ENCODE assay signal across 8 mouse cellular contexts in genomic region chr7:141092051-141092735, GRCm38 (mm10). TPM values are rescaled to one million over a fixed set of nuclear protein-coding genes. Genes with fewer than 3 reads are reported as not detected.
DNase-seq lines count a peak whose midpoint lies in the region; ATAC-seq and TF ChIP-seq lines count a peak whose summit lies in the region.

No protein-coding gene starts in this region.

- no peaks in the 10 kb centered on the region for H3K9me3 ChIP-seq in embryonic facial prominence, embryonic 15.5 days (replicated peaks)
- no peaks in the 10 kb centered on the region for H3K9me3 ChIP-seq in heart, embryonic 11.5 days (replicated peaks; ENCODE audit: control insufficient read depth, low read length)
- no peaks in the 10 kb centered on the region for H3K9me3 ChIP-seq in liver, postnatal 0 days (ENCODE audit: low read length)
- H3K9me3 ChIP-seq in neural tube, embryonic 12.5 days, result no peaks in the 10 kb centered on the region

- peaks cover 17% of the 10 kb centered on the region for H3K27me3 ChIP-seq in embryonic facial prominence, embryonic 15.5 days
- H3K27me3 ChIP-seq in heart, embryonic 11.5 days (ENCODE audit: control insufficient read depth, insufficient read depth, low read length), result peaks cover 59% of the 10 kb centered on the region
- peaks cover 14% of the 10 kb centered on the region for H3K27me3 ChIP-seq in liver, postnatal 0 days (ENCODE audit: insufficient read depth, low read length)
- peaks cover 41% of the 10 kb centered on the region for H3K27me3 ChIP-seq in neural tube, embryonic 12.5 days (replicated peaks)

- ATAC-seq in embryonic facial prominence, embryonic 15.5 days (ENCODE audit: insufficient number of reproducible peaks, low FRiP score, low TSS enrichment, low read depth), result peak; percentile 80
- ATAC-seq in heart, embryonic 11.5 days (replicated peaks; ENCODE audit: insufficient number of reproducible peaks, low FRiP score, low TSS enrichment), result peak; percentile 84
- ATAC-seq in liver, postnatal 0 days, result peak; percentile 86
- peak; percentile 74 for ATAC-seq in neural tube, embryonic 12.5 days (ENCODE audit: low FRiP score, low read depth)

- peak overlapping the region; percentile 46 for H3K4me2 ChIP-seq in embryonic facial prominence, embryonic 15.5 days (replicated peaks)
- H3K4me2 ChIP-seq in heart, embryonic 11.5 days, result peak overlapping the region; percentile 60
- peak overlapping the region; percentile 58 for H3K4me2 ChIP-seq in liver, postnatal 0 days (ENCODE audit: low read depth, low read length)
- H3K4me2 ChIP-seq in neural tube, embryonic 12.5 days (replicated peaks), result peak overlapping the region; percentile 56

- H3K9ac ChIP-seq in embryonic facial prominence, embryonic 15.5 days, result no peak overlapping the region
- H3K9ac ChIP-seq in heart, embryonic 11.5 days (ENCODE audit: low read depth, low read length), result peak overlapping the region; percentile 29; the same call in 1 of the 2 replicates
- no peak overlapping the region for H3K9ac ChIP-seq in liver, postnatal 0 days (replicated peaks)
- no peak overlapping the region for H3K9ac ChIP-seq in neural tube, embryonic 12.5 days

- TF ChIP-seq CTCF in liver, postnatal 0 days (IDR thresholded peaks at IDR 0.05; ENCODE audit: low read depth), result peak; percentile 97

- peak overlapping the region; percentile 22 for H3K4me3 ChIP-seq in embryonic facial prominence, embryonic 15.5 days (replicated peaks)
- H3K4me3 ChIP-seq in heart, embryonic 11.5 days (ENCODE audit: low read depth, low read length), result peak overlapping the region; percentile 28
- H3K4me3 ChIP-seq in liver, postnatal 0 days (ENCODE audit: low read depth, low read length), result no peak overlapping the region
- H3K4me3 ChIP-seq in neural tube, embryonic 12.5 days, result peak overlapping the region; percentile 7; the same call in 1 of the 2 replicates

- no peaks in the 10 kb centered on the region for H3K36me3 ChIP-seq in embryonic facial prominence, embryonic 15.5 days
- H3K36me3 ChIP-seq in heart, embryonic 11.5 days (ENCODE audit: control insufficient read depth, insufficient read depth, low read length), result no peaks in the 10 kb centered on the region
- peaks cover 6% of the 10 kb centered on the region; the same call in 1 of the 2 replicates for H3K36me3 ChIP-seq in liver, postnatal 0 days (replicated peaks; ENCODE audit: insufficient read depth, low read length)
- no peaks in the 10 kb centered on the region for H3K36me3 ChIP-seq in neural tube, embryonic 12.5 days

- no peak for TF ChIP-seq EP300 in liver, postnatal 0 days (IDR thresholded peaks at IDR 0.05; ENCODE audit: low read depth)

- H3K27ac ChIP-seq in embryonic facial prominence, embryonic 15.5 days (replicated peaks), result no peak overlapping the region
- H3K27ac ChIP-seq in heart, embryonic 11.5 days (ENCODE audit: low read depth, low read length), result no peak overlapping the region
- no peak overlapping the region for H3K27ac ChIP-seq in liver, postnatal 0 days (ENCODE audit: low read depth)
- H3K27ac ChIP-seq in neural tube, embryonic 12.5 days, result no peak overlapping the region

- peaks cover 29% of the 10 kb centered on the region for H3K4me1 ChIP-seq in embryonic facial prominence, embryonic 15.5 days
- H3K4me1 ChIP-seq in heart, embryonic 11.5 days (ENCODE audit: control insufficient read depth, insufficient read depth, low read length), result peaks cover 10% of the 10 kb centered on the region
- peaks cover 40% of the 10 kb centered on the region for H3K4me1 ChIP-seq in liver, postnatal 0 days (ENCODE audit: insufficient read depth)
- peaks cover 12% of the 10 kb centered on the region; the same call in 1 of the 2 replicates for H3K4me1 ChIP-seq in neural tube, embryonic 12.5 days

- DNase-seq in CD4-positive, CD25-positive, alpha-beta regulatory T cell, adult 2 months (ENCODE audit: low read depth, low spot score), result peak; percentile 92
- peak; percentile 94 to 95 for DNase-seq in adrenal gland, postnatal 36 days
- DNase-seq in kidney, adult 9 months, result peak; percentile 95
- DNase-seq in liver, postnatal 0 days, result peak; percentile 94
- peak; percentile 77 to 83 for DNase-seq in thymus, adult 18-20 months

- WGBS in embryonic facial prominence, embryonic 15.5 days, result 7% methylated on average over 37 of the region's 37 CpGs
- 7% methylated on average over 37 of the region's 37 CpGs for WGBS in heart, embryonic 11.5 days (ENCODE audit: insufficient replicate concordance)
- 21% methylated on average over 37 of the region's 37 CpGs for WGBS in liver, postnatal 0 days (ENCODE audit: insufficient replicate concordance)
- 5% methylated on average over 37 of the region's 37 CpGs for WGBS in neural tube, embryonic 12.5 days

RNA-seq across cellular contexts. Expression of gene Sigirr, which starts 8.2 kb away (rescaled TPM):
- 1 to 10 TPM; 2.4 to 4.3 TPM for total RNA-seq in adrenal gland, postnatal 36 days (2021)
- polyA plus RNA-seq in embryonic facial prominence, embryonic 15.5 days (2015; fragmentation: Nextera tagmentation; extraction: Ambion mirVana), result 6.1 and 6.8 TPM in 2 replicates
- polyA plus RNA-seq in heart, embryonic 11.5 days (2014; fragmentation: Nextera tagmentation; extraction: Ambion mirVana), result 2.3 and 3.0 TPM in 2 replicates
- 18.0 and 20.1 TPM in 2 replicates for polyA plus RNA-seq in liver, postnatal 0 days (2015; fragmentation: Nextera tagmentation; extraction: Ambion mirVana)
- polyA plus RNA-seq in neural tube, embryonic 12.5 days (2016; fragmentation: Nextera tagmentation; extraction: Ambion mirVana), result 1.6 and 2.3 TPM in 2 replicates

RNA-seq across cellular contexts. Expression of gene Pkp3, which starts 14.2 kb away (rescaled TPM):
- total RNA-seq in adrenal gland, postnatal 36 days (2021), result 1 to 10 TPM; 1.4 to 1.5 TPM
- polyA plus RNA-seq in embryonic facial prominence, embryonic 15.5 days (2015; fragmentation: Nextera tagmentation; extraction: Ambion mirVana), result 115 and 118 TPM in 2 replicates
- 0.67 and 0.68 TPM in 2 replicates for polyA plus RNA-seq in heart, embryonic 11.5 days (2014; fragmentation: Nextera tagmentation; extraction: Ambion mirVana)
- 1.4 and 1.5 TPM in 2 replicates for polyA plus RNA-seq in liver, postnatal 0 days (2015; fragmentation: Nextera tagmentation; extraction: Ambion mirVana)
- 1.6 and 3.1 TPM in 2 replicates for polyA plus RNA-seq in neural tube, embryonic 12.5 days (2016; fragmentation: Nextera tagmentation; extraction: Ambion mirVana)

RNA-seq across cellular contexts. Expression of gene Ano9, which starts 25.4 kb away (rescaled TPM):
- total RNA-seq in adrenal gland, postnatal 36 days (2021), result under 1 TPM; 0.30 TPM
- 18.2 and 20.7 TPM in 2 replicates for polyA plus RNA-seq in embryonic facial prominence, embryonic 15.5 days (2015; fragmentation: Nextera tagmentation; extraction: Ambion mirVana)
- 0.31 TPM in 1 of 2 replicates, not detected in the other for polyA plus RNA-seq in heart, embryonic 11.5 days (2014; fragmentation: Nextera tagmentation; extraction: Ambion mirVana)
- 1.4 and 1.8 TPM in 2 replicates for polyA plus RNA-seq in liver, postnatal 0 days (2015; fragmentation: Nextera tagmentation; extraction: Ambion mirVana)
- polyA plus RNA-seq in neural tube, embryonic 12.5 days (2016; fragmentation: Nextera tagmentation; extraction: Ambion mirVana), result 0.22 TPM in 1 of 2 replicates, not detected in the other

RNA-seq across cellular contexts. Expression of gene Ptdss2, which starts 30.0 kb away (rescaled TPM):
- 10 to 100 TPM; 41.8 to 42.9 TPM for total RNA-seq in adrenal gland, postnatal 36 days (2021)
- polyA plus RNA-seq in embryonic facial prominence, embryonic 15.5 days (2015; fragmentation: Nextera tagmentation; extraction: Ambion mirVana), result 68.4 and 69.7 TPM in 2 replicates
- 65.0 and 71.2 TPM in 2 replicates for polyA plus RNA-seq in heart, embryonic 11.5 days (2014; fragmentation: Nextera tagmentation; extraction: Ambion mirVana)
- 57.9 and 71.0 TPM in 2 replicates for polyA plus RNA-seq in liver, postnatal 0 days (2015; fragmentation: Nextera tagmentation; extraction: Ambion mirVana)
- polyA plus RNA-seq in neural tube, embryonic 12.5 days (2016; fragmentation: Nextera tagmentation; extraction: Ambion mirVana), result 74.7 and 79.8 TPM in 2 replicates

RNA-seq across cellular contexts. Expression of gene B4galnt4, which starts 31.3 kb away (rescaled TPM):
- total RNA-seq in adrenal gland, postnatal 36 days (2021), result under 1 TPM; 0.83 to 0.95 TPM
- 12.0 and 15.1 TPM in 2 replicates for polyA plus RNA-seq in embryonic facial prominence, embryonic 15.5 days (2015; fragmentation: Nextera tagmentation; extraction: Ambion mirVana)
- 1.4 and 2.6 TPM in 2 replicates for polyA plus RNA-seq in heart, embryonic 11.5 days (2014; fragmentation: Nextera tagmentation; extraction: Ambion mirVana)
- 0.15 and 0.34 TPM in 2 replicates for polyA plus RNA-seq in liver, postnatal 0 days (2015; fragmentation: Nextera tagmentation; extraction: Ambion mirVana)
- 40.8 and 41.5 TPM in 2 replicates for polyA plus RNA-seq in neural tube, embryonic 12.5 days (2016; fragmentation: Nextera tagmentation; extraction: Ambion mirVana)

Comparison
In these comparisons a context has a peak if more than half of its experiments do, and no peak if none do; other contexts are left out.
1. RNA of gene Pkp3, which starts 14.2 kb away (polyA plus RNA-seq): 115 to 118 TPM in embryonic facial prominence, embryonic 15.5 days; 1.6 to 3.1 TPM in neural tube, embryonic 12.5 days, 1.4 to 1.5 TPM in liver, postnatal 0 days and 0.67 to 0.68 TPM in heart, embryonic 11.5 days; every median in the first group is over 10 times any median in the second.
2. Peak in every context shown above with its lines, with median percentiles within 50 percentile points of each other: DNase-seq, ATAC-seq and H3K4me2 ChIP-seq.